Mouse (Mus musculus) mesoderm, embryonic 11.5 days (tissue): ENCODE measurements around the gene Oxct2b.
A peak's percentile ranks its signal among the peaks of the same experiment; 100 is the strongest.
"Not testable (repeated sequence)": the region's sequence is repeated elsewhere in the genome, so short reads cannot be mapped to it uniquely, and the experiment has no call there.

Experiments
- DNase-seq: peaks from one replicate; pipeline ENCODE4 v3.0.0-alpha.2; 2012; ENCODE audit warnings: low read depth, low spot score

Gene Oxct2b

DNA sequence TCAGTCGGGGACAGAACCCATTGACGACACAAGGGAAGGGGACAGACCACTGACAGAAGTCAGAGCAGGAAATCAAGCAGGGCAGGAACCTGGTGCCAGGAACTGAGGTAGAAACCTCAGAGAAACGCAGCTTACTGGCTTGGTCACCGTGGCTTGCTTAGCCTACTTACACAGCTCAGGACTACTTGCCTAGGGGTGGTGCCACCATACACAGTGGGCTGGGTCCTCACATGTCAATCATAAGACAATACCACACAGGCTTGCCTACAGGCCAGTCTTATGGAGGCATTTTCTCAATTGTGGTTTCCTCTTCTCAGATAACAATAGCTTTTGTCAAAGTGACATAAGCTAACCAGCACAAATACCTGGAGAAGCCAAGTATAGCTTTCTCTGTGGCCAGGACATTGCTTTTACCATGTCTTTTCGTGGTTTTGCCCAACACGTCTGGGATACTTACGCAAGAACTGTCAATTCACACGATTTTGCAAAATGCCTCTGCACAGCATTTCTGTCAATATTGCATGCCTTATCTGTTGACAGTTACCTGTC is 3.8 kb upstream of the Oxct2b start:
- DNase-seq, result no peak

DNA sequence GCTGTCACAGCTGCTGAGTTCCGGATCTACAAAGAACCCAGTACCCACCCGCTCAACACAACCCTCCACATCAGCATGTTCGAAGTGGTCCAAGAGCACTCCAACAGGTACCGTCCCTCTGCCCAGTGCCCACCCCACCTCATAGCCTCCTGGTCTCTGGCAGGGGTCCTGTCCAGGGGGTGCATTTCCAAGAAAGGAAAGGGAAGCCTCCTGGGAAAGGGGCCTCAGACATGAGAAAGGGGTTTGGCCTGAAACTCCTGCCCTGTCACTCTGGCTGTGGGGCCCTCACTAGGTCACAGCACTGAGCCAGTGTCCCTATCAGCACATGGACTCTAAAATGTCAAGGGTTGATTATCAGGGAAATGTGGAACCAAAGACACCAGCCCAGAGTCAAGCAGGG is 1.4 kb upstream of the Oxct2b start:
- DNase-seq, result not testable (repeated sequence)

DNA sequence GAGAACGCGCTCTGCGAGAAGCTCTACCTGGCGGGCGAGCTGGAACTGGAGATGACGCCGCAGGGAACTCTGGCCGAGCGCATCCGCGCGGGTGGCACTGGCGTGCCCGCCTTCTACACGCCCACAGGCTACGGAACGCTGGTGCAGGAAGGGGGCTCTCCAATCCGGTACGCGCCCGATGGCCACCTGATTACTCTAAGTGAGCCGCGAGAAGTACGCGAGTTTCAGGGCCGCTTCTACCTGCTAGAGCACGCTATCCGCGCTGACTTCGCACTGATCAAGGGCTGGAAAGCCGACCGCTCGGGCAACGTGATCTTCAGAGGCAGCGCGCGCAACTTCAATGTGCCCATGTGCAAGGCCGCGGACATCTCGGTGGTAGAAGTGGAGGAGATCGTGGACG is 574 bp downstream of the Oxct2b start:
- not testable (repeated sequence) for DNase-seq

DNA sequence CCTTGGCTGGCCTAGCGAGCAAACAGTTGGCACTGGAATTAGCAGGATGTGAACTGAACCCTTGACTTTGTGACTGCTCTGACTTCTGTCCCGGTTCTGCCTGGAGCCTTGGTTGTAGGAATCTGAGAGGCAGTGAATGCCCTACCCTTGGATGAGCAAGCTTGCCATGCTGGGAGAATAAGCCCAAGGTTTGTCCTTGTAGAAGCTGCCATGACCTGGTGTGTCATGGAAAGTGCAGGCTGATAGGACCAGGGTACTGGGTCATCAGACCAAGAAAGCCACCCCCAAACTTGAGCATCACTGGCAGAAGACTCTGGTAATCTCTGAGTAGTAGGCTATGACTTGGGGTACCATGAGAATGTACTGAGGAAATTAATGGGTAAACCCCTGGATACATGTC is 5.2 kb downstream of the Oxct2b start:
- DNase-seq, result no peak

DNA sequence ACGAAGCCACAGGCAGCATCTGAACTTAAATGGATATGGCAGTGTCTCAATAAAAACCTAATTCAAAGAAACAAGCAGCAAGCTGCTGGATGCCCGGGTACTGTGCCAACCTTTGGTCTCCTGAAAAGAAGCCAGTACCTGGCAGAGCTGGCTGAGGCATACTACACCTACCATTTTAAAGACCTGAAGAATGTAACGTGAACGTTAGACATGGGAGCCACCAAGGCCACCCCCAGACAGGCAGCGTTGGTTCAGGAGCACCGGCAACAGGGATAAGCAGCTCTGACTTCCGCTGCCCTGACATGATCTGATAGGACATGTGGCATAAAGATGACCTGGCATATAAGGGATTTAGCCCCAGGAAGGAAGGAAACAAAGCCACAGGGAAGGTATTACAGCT is 10.6 kb downstream of the Oxct2b start:
- DNase-seq, result no peak

DNA sequence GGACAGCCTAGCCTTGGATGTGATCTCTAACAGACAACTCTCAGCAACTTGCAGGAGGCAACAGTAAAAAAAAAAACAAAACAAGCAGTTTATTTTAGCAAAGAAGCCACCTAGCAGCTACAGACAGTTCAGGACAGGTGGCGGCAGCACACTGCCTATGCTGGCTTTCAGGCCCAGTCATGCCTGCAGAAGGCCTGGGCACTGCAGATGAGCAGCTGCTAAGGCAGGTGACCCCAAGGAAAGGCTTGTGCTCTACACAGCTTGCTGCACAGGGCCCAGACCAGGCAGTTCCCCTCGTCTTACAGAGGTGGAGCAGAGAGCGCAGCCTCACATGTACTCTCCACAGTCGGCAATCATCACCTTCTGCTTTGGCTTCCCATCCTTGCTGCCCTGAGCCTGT is 11.0 kb downstream of the Oxct2b start:
- no peak for DNase-seq

DNA sequence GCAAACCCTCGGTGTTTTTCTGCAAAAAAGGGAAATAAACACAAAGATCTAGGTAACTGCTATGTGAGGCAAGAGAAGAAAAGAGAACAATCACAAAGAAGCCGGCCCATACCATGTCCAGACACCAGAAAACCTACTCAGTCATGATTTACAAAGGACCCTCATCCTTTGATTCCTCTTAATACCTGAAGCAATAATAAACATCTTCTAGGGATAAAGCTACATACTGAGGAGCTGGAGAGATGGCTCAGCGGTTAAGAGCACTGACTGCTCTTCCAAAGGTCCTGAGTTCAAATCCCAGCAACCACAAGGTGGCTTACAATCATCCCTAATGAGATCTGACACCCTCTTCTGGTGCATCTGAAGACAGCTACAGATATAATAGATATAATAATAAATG is 21.5 kb downstream of the Oxct2b start:
- DNase-seq, result no peak

DNA sequence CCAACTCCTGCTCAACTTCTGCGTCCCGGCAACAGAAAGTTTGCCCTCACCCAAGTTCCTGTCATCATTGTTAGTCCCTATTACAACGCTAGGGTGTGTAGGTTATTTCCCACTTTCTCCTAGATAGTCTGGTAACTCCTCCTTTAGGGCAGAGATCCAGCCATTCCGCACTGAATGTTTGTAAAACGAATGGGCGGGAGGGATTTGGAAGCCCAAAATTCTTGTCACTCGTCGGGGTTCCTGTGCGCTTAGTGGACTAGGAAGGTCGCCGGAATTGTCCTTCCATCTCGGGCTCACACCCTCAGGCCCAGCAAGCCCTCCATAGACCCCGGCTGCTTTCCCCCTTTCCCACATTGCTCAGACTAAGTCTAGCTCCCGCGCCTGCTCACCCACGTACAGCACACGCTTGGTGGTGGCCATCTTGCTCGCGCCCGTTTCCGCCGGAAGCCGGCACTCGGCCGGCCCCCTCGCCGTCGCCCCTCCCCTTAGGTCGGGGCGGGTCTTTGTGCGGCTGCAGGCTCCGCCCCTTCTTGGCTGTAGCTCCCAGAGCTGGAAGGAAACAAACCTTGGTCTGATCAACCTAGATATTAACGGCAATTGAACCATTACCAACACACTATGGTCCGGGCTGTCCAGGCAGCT is 23.6 kb downstream of the Oxct2b start, which contains the start of gene Ppie:
Gene Ppie (minus strand): TSS at position 439 of the 642 bp plus-strand sequence.
- DNase-seq, result peak; percentile 92

DNA sequence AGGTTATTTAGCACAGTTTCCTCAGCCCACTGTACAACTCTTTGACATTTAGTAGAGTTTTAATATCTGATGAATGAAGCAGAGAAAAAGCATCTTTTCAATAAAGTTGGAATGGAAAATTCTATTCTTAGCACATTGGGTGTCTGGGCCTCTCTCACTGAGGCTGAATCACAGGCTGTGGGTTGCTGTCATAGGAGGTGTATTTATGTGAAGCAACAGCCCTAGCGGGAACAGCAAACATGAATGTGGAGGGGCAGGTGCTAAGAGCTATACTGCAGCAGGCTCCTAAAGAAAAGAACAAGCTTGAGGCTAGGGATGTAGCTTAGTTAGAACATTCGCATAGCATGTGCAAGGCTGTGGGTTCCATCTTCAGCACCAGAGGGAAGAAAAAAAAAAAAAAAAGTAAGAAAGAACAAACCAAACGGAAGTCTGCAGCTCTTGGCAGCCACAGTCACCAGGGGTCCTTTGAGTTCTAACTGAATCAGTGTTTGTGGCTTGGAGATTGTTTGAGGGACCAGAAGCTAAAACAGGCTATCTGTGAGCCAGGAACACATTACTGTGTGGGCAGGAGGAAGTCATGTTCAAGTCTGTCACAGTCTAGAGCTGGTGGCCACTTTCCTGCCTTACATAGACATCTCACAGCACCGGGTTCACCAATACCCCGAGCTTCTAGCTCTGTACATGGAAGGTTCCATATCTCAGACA is 31.5 kb downstream of the Oxct2b start:
- DNase-seq, result no peak

DNA sequence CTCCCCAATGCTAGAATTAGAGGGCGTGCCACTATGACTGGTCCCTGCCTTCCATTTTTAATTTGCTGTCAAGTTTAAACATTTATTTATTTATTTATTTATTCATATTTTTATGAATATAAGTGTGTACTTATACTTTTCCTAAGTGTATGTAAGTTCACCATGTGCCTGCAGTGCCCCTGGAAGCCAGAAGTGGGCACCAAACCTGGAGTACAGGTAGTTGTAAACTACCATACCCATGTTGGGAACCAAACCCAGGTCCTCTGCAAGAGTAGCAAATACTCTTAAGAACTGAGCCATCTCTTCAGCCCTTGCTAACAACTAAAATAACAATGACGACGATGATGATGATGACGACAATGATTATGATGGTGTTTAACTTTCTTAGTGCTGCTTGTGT is 35.9 kb downstream of the Oxct2b start:
- no peak for DNase-seq

DNA sequence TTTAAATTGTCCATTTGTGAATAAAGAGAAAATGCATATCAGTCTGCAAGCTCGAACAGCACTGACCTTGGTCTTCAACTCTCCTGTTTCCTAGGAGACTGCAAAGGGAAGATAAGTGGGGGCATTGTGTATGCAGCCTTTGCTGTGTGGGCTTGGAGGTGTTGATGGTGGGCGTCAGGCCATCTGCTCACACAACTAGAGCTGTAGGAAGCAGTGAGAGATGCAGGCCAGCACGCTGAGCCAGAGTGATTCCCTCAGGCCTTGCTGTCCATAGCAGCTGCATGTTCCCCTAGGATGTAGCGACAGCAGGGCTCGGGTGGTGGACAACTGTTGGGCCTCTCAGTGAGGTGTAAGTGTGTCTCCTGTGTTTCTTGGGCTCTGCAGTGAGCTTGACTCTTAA is 36.9 kb downstream of the Oxct2b start:
- DNase-seq, result no peak

DNA sequence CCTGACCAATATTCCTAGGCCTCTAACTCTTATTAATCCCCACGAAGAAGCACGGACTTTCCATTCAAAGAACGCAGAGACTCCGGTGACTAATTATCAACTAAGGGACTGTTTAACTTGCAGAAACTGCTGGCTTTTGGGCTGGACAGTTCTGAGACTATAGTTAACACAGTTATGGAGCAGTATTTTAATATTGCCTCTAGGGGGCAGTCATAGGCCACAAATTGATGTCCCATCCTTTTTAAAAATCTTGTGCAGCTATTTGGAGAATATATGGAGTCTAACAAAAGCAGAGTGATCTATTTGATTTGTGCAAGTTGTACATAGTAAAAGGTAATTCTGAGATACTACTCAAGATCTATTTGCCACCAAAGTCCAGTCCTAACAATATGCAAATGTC is 38.9 kb downstream of the Oxct2b start:
- DNase-seq, result peak; percentile 62

DNA sequence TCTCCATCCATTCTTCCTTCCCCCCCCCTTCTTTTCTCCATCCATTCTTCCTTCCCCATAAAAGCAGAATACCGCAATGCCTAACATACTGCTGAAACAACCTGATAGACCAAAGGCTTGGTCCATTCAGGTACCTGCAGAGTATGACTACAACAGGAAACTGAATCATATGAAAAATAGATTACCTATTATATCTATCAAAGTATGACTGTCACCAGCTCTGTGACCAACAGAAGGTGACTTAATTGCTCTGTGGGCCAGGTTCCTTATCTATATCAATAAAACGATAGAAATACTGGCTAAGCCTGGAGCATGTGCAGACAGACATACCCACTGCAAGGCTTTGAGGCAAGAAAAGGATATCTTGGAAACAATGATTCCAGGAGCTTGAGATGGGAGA is 39.4 kb downstream of the Oxct2b start:
- no peak for DNase-seq

DNA sequence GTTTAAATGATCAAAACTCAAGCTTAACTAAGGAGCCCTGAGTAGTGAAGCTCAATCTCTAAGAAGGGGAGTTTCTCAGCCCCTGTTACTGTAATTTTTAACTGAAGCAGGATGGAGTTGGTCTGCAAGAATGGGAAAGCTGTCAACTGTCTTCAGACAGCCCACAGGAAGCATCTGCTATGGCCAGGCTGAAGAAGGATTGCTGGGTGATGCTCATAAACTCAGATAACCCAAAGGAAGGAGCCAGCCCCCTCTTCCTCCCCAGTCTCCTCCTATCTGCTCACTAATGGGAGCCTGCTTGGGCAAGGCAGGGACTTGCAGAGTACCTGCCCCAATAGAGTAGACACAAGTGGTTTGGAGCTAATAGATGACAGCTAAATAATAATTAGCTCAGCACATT is 39.8 kb downstream of the Oxct2b start:
- no peak for DNase-seq

DNA sequence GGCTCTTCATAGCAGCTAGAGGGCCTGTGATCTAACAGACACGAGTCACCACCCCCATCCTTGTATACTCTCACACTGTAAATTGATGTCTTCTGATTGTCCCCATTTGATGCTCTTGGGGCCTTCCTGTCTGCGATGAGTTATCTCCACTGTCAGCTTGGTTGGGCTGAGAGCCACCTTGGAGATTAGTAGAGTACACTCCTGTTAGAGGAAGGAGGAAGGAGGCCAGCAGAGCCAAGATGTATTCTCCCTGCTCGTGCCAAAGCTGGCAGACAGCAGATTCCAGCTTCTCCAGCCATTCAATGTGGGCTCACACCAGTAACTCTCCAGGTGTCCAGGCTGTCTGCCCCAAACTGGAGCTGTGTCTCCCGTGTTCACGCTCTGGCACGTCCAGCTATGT is 44.5 kb downstream of the Oxct2b start:
- DNase-seq, result no peak

DNA sequence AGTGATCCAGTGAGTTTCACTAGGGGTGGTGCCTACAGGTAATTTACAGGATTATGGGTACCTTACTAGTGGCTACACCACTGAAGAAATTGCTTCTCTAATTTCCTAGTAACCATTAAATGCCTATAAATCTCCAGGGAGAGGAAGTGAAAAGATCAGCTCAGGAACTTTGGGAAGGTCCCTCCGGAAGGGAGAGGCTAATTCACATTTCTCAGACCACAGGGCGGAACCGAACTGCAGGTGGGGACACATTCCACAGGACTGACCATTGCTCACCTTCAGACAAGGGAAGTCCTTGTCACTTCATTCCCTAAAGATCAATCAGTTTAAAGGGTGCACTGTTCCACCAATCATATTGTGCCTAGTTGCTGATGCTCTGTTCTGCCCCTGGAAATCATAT is 45.2 kb downstream of the Oxct2b start:
- DNase-seq, result not testable (repeated sequence)

DNA sequence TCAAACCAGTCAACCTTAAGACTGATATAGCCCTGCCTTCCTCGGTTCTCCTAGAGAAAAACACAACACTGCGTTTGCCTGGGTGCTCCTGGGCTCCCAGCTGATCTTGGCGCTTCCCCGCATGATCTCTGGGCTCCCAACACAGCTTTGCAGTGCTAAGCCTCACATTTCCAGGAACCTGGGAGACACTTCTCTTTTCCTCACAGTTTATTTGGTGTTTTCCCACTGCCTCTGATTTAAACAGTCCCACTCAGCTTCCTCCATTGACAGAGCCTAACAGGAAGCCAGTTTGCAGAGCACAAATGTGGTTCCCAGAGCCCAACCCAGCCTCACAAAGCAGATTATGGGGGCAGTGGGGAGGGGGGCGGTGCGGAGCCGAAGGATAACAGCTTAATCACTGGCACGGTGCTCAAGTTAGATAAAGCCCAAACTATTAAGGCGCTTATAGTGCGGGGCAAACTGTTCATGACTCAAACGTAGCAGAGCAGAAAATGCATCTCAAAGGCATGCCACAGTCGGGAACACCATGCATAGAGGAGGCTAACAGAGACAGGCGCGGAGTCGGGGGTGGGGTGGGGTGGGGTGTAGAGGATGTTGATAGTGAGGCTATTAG is 46.3 kb downstream of the Oxct2b start:
- no peak for DNase-seq

DNA sequence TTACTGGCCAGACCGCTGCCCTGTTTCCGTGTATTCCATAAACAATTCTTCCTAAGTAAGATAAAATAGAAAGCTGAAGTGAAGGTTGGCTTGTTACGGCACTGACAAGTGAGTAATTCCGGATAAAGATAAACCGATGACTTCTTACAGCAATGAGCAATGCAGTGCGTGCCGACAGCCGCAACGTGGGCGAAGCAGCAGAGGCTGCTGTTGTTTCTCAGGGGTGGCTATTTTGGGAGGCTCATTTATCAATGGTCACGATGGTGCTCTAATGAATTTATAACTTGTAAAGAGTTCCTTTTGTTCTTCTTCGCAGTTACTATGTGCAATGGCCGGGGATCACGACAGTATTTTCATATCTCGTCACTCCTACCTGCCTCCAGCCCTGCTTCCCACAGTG is 48.1 kb downstream of the Oxct2b start:
- DNase-seq, result no peak
